Mouse (Mus musculus) MEL (cell line): ENCODE data around the gene P2rx4. TPM values are rescaled to one million over a fixed set of nuclear protein-coding genes. Genes with fewer than 3 reads are reported as not detected.
A peak's percentile ranks its signal among the peaks of the same experiment; 100 is the strongest.

ENCODE experiments used
- DNase-seq: peaks from one replicate; pipeline ENCODE4 v3.0.0; 2011; ENCODE audit warnings: low read depth, low spot score
- H3K27ac ChIP-seq: 2 replicates; pipeline ENCODE4 v1.5.1; 2012; ENCODE audit warnings: low read depth, mild to moderate bottlenecking, control low read depth, low read length, moderate library complexity; ENCODE audit not compliant: control insufficient read depth
- H3K27me3 ChIP-seq, 2 experiments: fragments of 150-350 bp in 1 of 2; sonication (generic) in 1 of 2; 2 replicates each; pipeline ENCODE4 v1.6.1; 2012; ENCODE audit warnings: low read length in 2 of 2, mild to moderate bottlenecking in 2 of 2, improper control_type of control experiment in 1 of 2, moderate library complexity in 1 of 2; ENCODE audit not compliant: insufficient read depth in 2 of 2, control insufficient read depth in 1 of 2
- H3K36me3 ChIP-seq, 2 experiments: 2 replicates each; pipeline ENCODE4 v1.6.1; 2012 to 2014; ENCODE audit warnings: low read length in 2 of 2, improper control_type of control experiment in 1 of 2, inconsistent platforms in 1 of 2, mild to moderate bottlenecking in 1 of 2; ENCODE audit not compliant: insufficient read depth in 2 of 2, control insufficient read depth in 1 of 2
- H3K4me1 ChIP-seq, 2 experiments: fragments of 150-350 bp in 1 of 2; sonication (generic) in 1 of 2; 2 replicates each; pipeline ENCODE4 v1.6.1; 2012; ENCODE audit warnings: low read length in 2 of 2, improper control_type of control experiment in 1 of 2, mild to moderate bottlenecking in 1 of 2; ENCODE audit not compliant: insufficient read depth in 2 of 2, control insufficient read depth in 1 of 2
- H3K4me3 ChIP-seq, 2 experiments: fragments of 150-350 bp in 1 of 2; sonication (generic) in 1 of 2; 2 replicates each; pipeline ENCODE4 v1.5.1; 2012; ENCODE audit warnings: low read depth in 2 of 2, low read length in 2 of 2, mild to moderate bottlenecking in 2 of 2, moderate library complexity in 2 of 2, control low read depth in 1 of 2, improper control_type of control experiment in 1 of 2; ENCODE audit not compliant: control insufficient read depth in 1 of 2, insufficient read depth in 1 of 2
- H3K79me2 ChIP-seq: 2 replicates; pipeline ENCODE4 v1.6.1; 2012; ENCODE audit warnings: mild to moderate bottlenecking, low read length, moderate library complexity; ENCODE audit not compliant: control insufficient read depth, poor library complexity, insufficient read depth
- H3K9ac ChIP-seq: 2 replicates; pipeline ENCODE4 v1.6.1; 2012; ENCODE audit warnings: low read depth, mild to moderate bottlenecking, control low read depth, low read length, moderate library complexity; ENCODE audit not compliant: control insufficient read depth, poor library complexity, severe bottlenecking
- H3K9me3 ChIP-seq: fragments of 150-350 bp; sonication (generic); replicated peaks from 2 replicates; pipeline ENCODE4 v1.6.1; 2012; ENCODE audit warnings: mild to moderate bottlenecking, low read length, improper control_type of control experiment, moderate library complexity; ENCODE audit not compliant: insufficient read depth
- CHD1 ChIP-seq: IDR thresholded peaks from 2 replicates; pipeline ENCODE4 v1.6.1; 2012; ENCODE audit warnings: low read depth, mild to moderate bottlenecking, inconsistent platforms, low read length, improper control_type of control experiment
- E2F4 ChIP-seq: IDR thresholded peaks from 2 replicates; pipeline ENCODE4 v1.6.1; 2011; ENCODE audit warnings: low read depth, low read length, improper control_type of control experiment, borderline replicate concordance
- ETS1 ChIP-seq: IDR thresholded peaks from 2 replicates; pipeline ENCODE4 v1.6.1; 2012; ENCODE audit warnings: low read depth, mild to moderate bottlenecking, inconsistent platforms, low read length, improper control_type of control experiment, moderate library complexity
- GABPA ChIP-seq: IDR thresholded peaks from 2 replicates; pipeline ENCODE4 v1.6.1; 2012; ENCODE audit warnings: low read depth, mild to moderate bottlenecking, inconsistent platforms, low read length, improper control_type of control experiment, moderate library complexity
- MXI1 ChIP-seq: IDR thresholded peaks from 2 replicates; pipeline ENCODE4 v1.6.1; 2011; ENCODE audit warnings: mild to moderate bottlenecking, low read depth, low read length, improper control_type of control experiment
- POLR2AphosphoS2 ChIP-seq: IDR thresholded peaks from 2 replicates; pipeline ENCODE4 v1.6.1; 2011; ENCODE audit warnings: low read length, improper control_type of control experiment
- RCOR1 ChIP-seq: IDR thresholded peaks from 2 replicates; pipeline ENCODE4 v1.6.1; 2012; ENCODE audit warnings: low read depth, mild to moderate bottlenecking, inconsistent platforms, low read length, improper control_type of control experiment
- TBP ChIP-seq: IDR thresholded peaks from 2 replicates; pipeline ENCODE4 v1.8.0; 2011; ENCODE audit warnings: low read depth, low read length, improper control_type of control experiment
- UBTF ChIP-seq: IDR thresholded peaks from 2 replicates; pipeline ENCODE4 v1.6.1; 2012; ENCODE audit warnings: low read depth, mild to moderate bottlenecking, inconsistent platforms, low read length, improper control_type of control experiment, moderate library complexity, borderline replicate concordance; ENCODE audit not compliant: insufficient read depth
- USF2 ChIP-seq, 2 experiments: IDR thresholded peaks; 2 replicates each; pipeline ENCODE4 v1.6.1; 2011 to 2012; ENCODE audit warnings: improper control_type of control experiment in 2 of 2, low read length in 2 of 2, borderline replicate concordance in 1 of 2, inconsistent platforms in 1 of 2, low read depth in 1 of 2, mild to moderate bottlenecking in 1 of 2; ENCODE audit not compliant: insufficient read depth in 1 of 2
- ZC3H11A ChIP-seq: IDR thresholded peaks from 2 replicates; pipeline ENCODE4 v1.6.1; 2012; ENCODE audit warnings: low read depth, mild to moderate bottlenecking, inconsistent platforms, low read length, improper control_type of control experiment
- ZMIZ1 ChIP-seq: IDR thresholded peaks from 2 replicates; pipeline ENCODE4 v1.6.1; 2012; ENCODE audit warnings: low read depth, mild to moderate bottlenecking, inconsistent platforms, low read length, improper control_type of control experiment, moderate library complexity
- ZNF384 ChIP-seq: IDR thresholded peaks from 2 replicates; pipeline ENCODE4 v1.6.1; 2012; ENCODE audit warnings: low read depth, mild to moderate bottlenecking, inconsistent platforms, low read length, improper control_type of control experiment
- polyA plus RNA-seq, 2 experiments: library from polyadenylated mRNA; stranded (reverse) in 1 of 2; unstranded in 1 of 2; fragments of >175 nt in 1 of 2; fragments of >200 nt in 1 of 2; gene quantifications; 2 replicates each; pipeline versions ENCODE4 v1.2.1 to v1.2.4; 2012; ENCODE audit warnings: low replicate concordance in 2 of 2, low read depth in 1 of 2; ENCODE audit not compliant: insufficient read length in 2 of 2, insufficient read depth in 1 of 2, missing spikeins in 1 of 2
- total RNA-seq: library from RNA; depleted of rRNA; stranded (reverse); fragments of 300-350 nt; gene quantifications from 2 replicates; pipeline ENCODE4 v1.2.3, GENCODE M21; 2012

The P2rx4 gene
- total and polyA plus RNA-seq, 3 experiments = 15.2 to 30.9 TPM; not detected in 1

GRCm38 (mm10) chr5:122769101-122769568 is 61.8 kb downstream of the P2rx4 start (continued):
- TF ChIP-seq CHD1 (no peak), ZC3H11A (no peak), GABPA (no peak), RCOR1 (no peak), USF2 (IDR thresholded peaks at IDR 0.05; ENCODE audit: borderline replicate concordance in 1 of 2, insufficient read depth in 1 of 2, low read depth in 1 of 2, low read length in 2 of 2) (no peak), POLR2AphosphoS2 (no peak), TBP (peak; percentile 81; the same call in 1 of the 2 replicates), UBTF (no peak), E2F4 (no peak)

- H3K9me3 ChIP-seq = no peaks in the 10 kb centered on the region
- no peaks in the 10 kb centered on the region for H3K27me3 ChIP-seq
- peaks cover 5 to 14% of the 10 kb centered on the region in 2 experiments for H3K4me1 ChIP-seq
- peaks cover 0 to 8% of the 10 kb centered on the region in 2 experiments; a peak in 3 of 4 replicates for H3K36me3 ChIP-seq
- H3K79me2 ChIP-seq = peaks cover 15% of the 10 kb centered on the region
- DNase-seq = no peak
- no peak overlapping the region for H3K27ac ChIP-seq
- no peak for TF ChIP-seq ETS1
- no peak for TF ChIP-seq POLR2AphosphoS2
- TF ChIP-seq ZNF384 = no peak
- no peak for TF ChIP-seq ZMIZ1
- no peak overlapping the region for H3K9ac ChIP-seq
- H3K4me3 ChIP-seq = no peak overlapping the region
Observed at GRCm38 (mm10) chr5:122770304-122770703, 63.0 kb downstream of the P2rx4 start.

- Histone ChIP-seq H3K9ac (no peak overlapping the region), H3K36me3 (peaks cover 0 to 11% of the 10 kb centered on the region in 2 experiments; a peak in 3 of 4 replicates), H3K4me1 (peaks cover 7 to 17% of the 10 kb centered on the region in 2 experiments)
Observed at GRCm38 (mm10) chr5:122770806-122771261, 63.5 kb downstream of the P2rx4 start.

More at GRCm38 (mm10) chr5:122770806-122771261, 63.5 kb downstream of the P2rx4 start:
- Histone ChIP-seq H3K4me3 (no peak overlapping the region), H3K27me3 (no peaks in the 10 kb centered on the region), H3K79me2 (peaks cover 17% of the 10 kb centered on the region), H3K27ac (no peak overlapping the region), H3K9me3 (no peaks in the 10 kb centered on the region)
- DNase-seq = no peak
- TF ChIP-seq MXI1 (no peak), RCOR1 (no peak), UBTF (no peak)
